Mouse (Mus musculus): Measurements from ENCODE around the gene Spsb4. TPM values are rescaled to one million over a fixed set of nuclear protein-coding genes. Genes with fewer than 3 reads are reported as not detected.

The Spsb4 gene
- polyA plus RNA-seq (2012; rRNA removed) = 12.5 and 13.0 TPM in 2 replicates

GRCm38 (mm10) chr9:97018677-97019147 is at the start of gene Spsb4:
TSS of gene Spsb4 (minus strand) at chr9:97018843.

Other genes with a start within 250 kb of the Spsb4 start
- gene Pxylp1, start 126.2 kb downstream of the Spsb4 start, polyA plus RNA-seq (2012; rRNA removed) = 18.6 and 19.2 TPM in 2 replicates
- gene Slc25a36, start 92.3 kb upstream of the Spsb4 start, polyA plus RNA-seq (2012; rRNA removed) = 91.6 and 94.9 TPM in 2 replicates